In the genomic region with DNA sequence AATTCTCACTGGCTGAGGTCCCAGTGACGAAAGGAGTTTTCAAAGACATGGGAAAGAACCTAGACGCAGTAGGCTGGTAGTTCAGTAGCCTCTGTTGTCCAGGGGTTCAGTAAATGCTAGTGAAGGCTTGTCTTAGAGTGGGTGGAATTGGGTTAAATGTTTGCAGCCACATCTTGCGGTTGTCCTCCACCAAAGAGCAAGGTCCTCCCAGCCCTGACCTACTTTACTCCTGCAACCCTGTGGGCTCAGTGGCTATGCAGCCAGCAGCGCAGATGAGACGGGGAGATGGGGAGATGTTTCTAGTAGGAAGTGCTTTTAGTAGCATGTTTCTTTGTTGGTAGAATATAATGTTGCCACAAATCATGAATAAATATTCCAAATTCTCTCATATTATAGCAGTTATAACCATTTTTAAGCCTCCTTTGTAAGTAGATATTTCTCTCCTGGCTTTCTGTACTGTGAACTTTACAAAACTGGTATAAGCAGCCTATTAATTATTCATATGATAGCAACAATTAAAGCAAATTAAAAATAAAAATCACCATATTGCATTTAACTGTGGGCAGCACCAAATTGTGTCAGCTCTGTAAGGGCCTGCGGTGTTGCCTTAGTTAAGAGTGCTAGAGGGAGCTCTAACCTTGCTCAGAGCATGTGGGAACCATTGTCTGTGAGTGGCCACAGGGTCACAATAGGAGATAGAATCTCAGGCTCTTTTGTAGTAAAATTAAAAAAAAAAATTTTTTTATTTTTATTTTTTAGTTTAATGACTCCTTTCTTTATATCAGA, we compare ENCODE assay signal across 12 mouse cellular contexts.
A peak's percentile ranks its signal among the peaks of the same experiment; 100 is the strongest.
DNase-seq lines count a peak whose midpoint lies in the region; ATAC-seq and TF ChIP-seq lines count a peak whose summit lies in the region.
"Had no signal": no experiment of that assay in that cellular context is flagged by ENCODE, and none has a peak within 500 bp of the region (broad histone marks: within the 10 kb centered on the region; RNA-seq: fewer than 3 reads in every experiment).

No protein-coding gene starts in this region.

- no peaks in the 10 kb centered on the region for H3K27me3 ChIP-seq in forebrain, postnatal 0 days (ENCODE audit: insufficient read depth, low read length)
- H3K27me3 ChIP-seq in forebrain, embryonic 15.5 days = no peaks in the 10 kb centered on the region
- H3K27me3 ChIP-seq in midbrain, embryonic 14.5 days (ENCODE audit: control insufficient read depth, insufficient read depth, low read length) = no peaks in the 10 kb centered on the region
- H3K27me3 ChIP-seq in midbrain, embryonic 13.5 days = no peaks in the 10 kb centered on the region
- H3K27me3 ChIP-seq in stomach, postnatal 0 days (ENCODE audit: control insufficient read depth, insufficient read depth, low read length) = no peaks in the 10 kb centered on the region
- H3K27me3 ChIP-seq in hindbrain, embryonic 12.5 days = no peaks in the 10 kb centered on the region
- H3K27me3 ChIP-seq: limb, embryonic 12.5 days; midbrain, embryonic 12.5 days had no signal

- no peak overlapping the region for H3K9ac ChIP-seq in forebrain, postnatal 0 days
- H3K9ac ChIP-seq in forebrain, embryonic 15.5 days (replicated peaks) = no peak overlapping the region
- no peak overlapping the region for H3K9ac ChIP-seq in midbrain, embryonic 14.5 days (replicated peaks; ENCODE audit: low read length)
- no peak overlapping the region for H3K9ac ChIP-seq in midbrain, embryonic 13.5 days (replicated peaks)
- no peak overlapping the region for H3K9ac ChIP-seq in stomach, postnatal 0 days (ENCODE audit: low read length)
- H3K9ac ChIP-seq in hindbrain, embryonic 12.5 days = no peak overlapping the region
- H3K9ac ChIP-seq: limb, embryonic 12.5 days; midbrain, embryonic 12.5 days had no signal

- no peak for DNase-seq in forebrain, postnatal 0 days
- peak; percentile 58 for DNase-seq in midbrain, embryonic 14.5 days
- peak; percentile 70 for DNase-seq in adrenal gland, postnatal 14 days
- DNase-seq in stomach, postnatal 0 days (ENCODE audit: low spot score) = no peak
- no peak for DNase-seq in layer of hippocampus, postnatal 10 days (ENCODE audit: low spot score in 2 of 2)
- DNase-seq: kidney, adult 9 months had no signal

- no peak overlapping the region for H3K4me3 ChIP-seq in forebrain, postnatal 0 days (ENCODE audit: low read depth, low read length)
- no peak overlapping the region for H3K4me3 ChIP-seq in forebrain, embryonic 15.5 days
- H3K4me3 ChIP-seq in midbrain, embryonic 14.5 days (replicated peaks; ENCODE audit: low read depth, low read length) = no peak overlapping the region
- no peak overlapping the region for H3K4me3 ChIP-seq in midbrain, embryonic 13.5 days (replicated peaks)
- no peak overlapping the region for H3K4me3 ChIP-seq in stomach, postnatal 0 days (ENCODE audit: low read depth, low read length)
- H3K4me3 ChIP-seq in hindbrain, embryonic 12.5 days = no peak overlapping the region
- H3K4me3 ChIP-seq: limb, embryonic 12.5 days; midbrain, embryonic 12.5 days had no signal

- ATAC-seq in forebrain, postnatal 0 days = no peak
- ATAC-seq in forebrain, embryonic 15.5 days (replicated peaks) = no peak
- ATAC-seq in midbrain, embryonic 14.5 days (ENCODE audit: low FRiP score, low TSS enrichment) = no peak
- ATAC-seq in midbrain, embryonic 13.5 days = no peak
- ATAC-seq in stomach, postnatal 0 days (ENCODE audit: low FRiP score, low TSS enrichment) = no peak
- no peak for ATAC-seq in hindbrain, embryonic 12.5 days (ENCODE audit: low FRiP score)
- ATAC-seq: forebrain, embryonic 16.5 days had no signal

- peak; percentile 49 for TF ChIP-seq CTCF in forebrain, postnatal 0 days (IDR thresholded peaks at IDR 0.05; ENCODE audit: low read depth)
- peak; percentile 59 for TF ChIP-seq CTCF in stomach, postnatal 0 days (IDR thresholded peaks at IDR 0.05; ENCODE audit: low read depth)

- H3K4me1 ChIP-seq in forebrain, postnatal 0 days (ENCODE audit: insufficient read depth) = no peaks in the 10 kb centered on the region
- H3K4me1 ChIP-seq in forebrain, embryonic 15.5 days = no peaks in the 10 kb centered on the region
- no peaks in the 10 kb centered on the region for H3K4me1 ChIP-seq in midbrain, embryonic 14.5 days (ENCODE audit: control insufficient read depth, insufficient read depth, low read length)
- H3K4me1 ChIP-seq in midbrain, embryonic 13.5 days (replicated peaks) = no peaks in the 10 kb centered on the region
- no peaks in the 10 kb centered on the region for H3K4me1 ChIP-seq in stomach, postnatal 0 days (replicated peaks; ENCODE audit: control insufficient read depth, insufficient read depth)
- H3K4me1 ChIP-seq in hindbrain, embryonic 12.5 days = no peaks in the 10 kb centered on the region
- H3K4me1 ChIP-seq: midbrain, embryonic 12.5 days had no signal

- no peaks in the 10 kb centered on the region for H3K9me3 ChIP-seq in forebrain, postnatal 0 days (ENCODE audit: low read length)
- H3K9me3 ChIP-seq in forebrain, embryonic 15.5 days = no peaks in the 10 kb centered on the region
- H3K9me3 ChIP-seq in midbrain, embryonic 14.5 days (ENCODE audit: control insufficient read depth, low read length) = no peaks in the 10 kb centered on the region
- no peaks in the 10 kb centered on the region for H3K9me3 ChIP-seq in midbrain, embryonic 13.5 days
- H3K9me3 ChIP-seq in stomach, postnatal 0 days (ENCODE audit: control insufficient read depth, low read length) = no peaks in the 10 kb centered on the region
- no peaks in the 10 kb centered on the region for H3K9me3 ChIP-seq in hindbrain, embryonic 12.5 days (replicated peaks)
- H3K9me3 ChIP-seq: limb, embryonic 12.5 days; midbrain, embryonic 12.5 days had no signal

- no peak for TF ChIP-seq EP300 in stomach, postnatal 0 days (optimal IDR thresholded peaks at IDR 0.05)

- H3K36me3 ChIP-seq in forebrain, postnatal 0 days (ENCODE audit: insufficient read depth) = no peaks in the 10 kb centered on the region
- no peaks in the 10 kb centered on the region for H3K36me3 ChIP-seq in forebrain, embryonic 15.5 days
- no peaks in the 10 kb centered on the region for H3K36me3 ChIP-seq in midbrain, embryonic 14.5 days (ENCODE audit: control insufficient read depth, insufficient read depth, low read length)
- no peaks in the 10 kb centered on the region for H3K36me3 ChIP-seq in midbrain, embryonic 13.5 days
- no peaks in the 10 kb centered on the region for H3K36me3 ChIP-seq in stomach, postnatal 0 days (ENCODE audit: control insufficient read depth, insufficient read depth, low read length)
- H3K36me3 ChIP-seq in hindbrain, embryonic 12.5 days = no peaks in the 10 kb centered on the region
- H3K36me3 ChIP-seq: limb, embryonic 12.5 days; midbrain, embryonic 12.5 days had no signal

- 85% methylated on average over 6 of the region's 6 CpGs for WGBS in forebrain, postnatal 0 days
- 85% methylated on average over 6 of the region's 6 CpGs for WGBS in forebrain, embryonic 15.5 days
- WGBS in midbrain, embryonic 14.5 days = 89% methylated on average over 6 of the region's 6 CpGs
- WGBS in midbrain, embryonic 13.5 days = 86% methylated on average over 6 of the region's 6 CpGs
- WGBS in stomach, postnatal 0 days = 77% methylated on average over 6 of the region's 6 CpGs
- 88% methylated on average over 6 of the region's 6 CpGs for WGBS in hindbrain, embryonic 12.5 days

- H3K27ac ChIP-seq in forebrain, postnatal 0 days (ENCODE audit: low read depth, low read length) = no peak overlapping the region
- H3K27ac ChIP-seq in forebrain, embryonic 15.5 days (replicated peaks) = no peak overlapping the region
- no peak overlapping the region for H3K27ac ChIP-seq in midbrain, embryonic 14.5 days (replicated peaks; ENCODE audit: low read depth, low read length)
- no peak overlapping the region for H3K27ac ChIP-seq in midbrain, embryonic 13.5 days
- no peak overlapping the region for H3K27ac ChIP-seq in stomach, postnatal 0 days (replicated peaks)
- H3K27ac ChIP-seq in hindbrain, embryonic 12.5 days = no peak overlapping the region
- H3K27ac ChIP-seq: limb, embryonic 12.5 days; midbrain, embryonic 12.5 days had no signal

- no peak overlapping the region for H3K4me2 ChIP-seq in forebrain, postnatal 0 days (ENCODE audit: low read depth)
- H3K4me2 ChIP-seq in forebrain, embryonic 15.5 days (replicated peaks) = no peak overlapping the region
- H3K4me2 ChIP-seq in midbrain, embryonic 14.5 days (ENCODE audit: low read length) = no peak overlapping the region
- H3K4me2 ChIP-seq in midbrain, embryonic 13.5 days (replicated peaks) = no peak overlapping the region
- no peak overlapping the region for H3K4me2 ChIP-seq in stomach, postnatal 0 days (replicated peaks; ENCODE audit: low read depth)
- H3K4me2 ChIP-seq in hindbrain, embryonic 12.5 days (replicated peaks) = no peak overlapping the region
- H3K4me2 ChIP-seq: limb, embryonic 12.5 days; midbrain, embryonic 12.5 days had no signal

Comparison
In these comparisons a context has a peak if more than half of its experiments do, and no peak if none do; other contexts are left out.
1. DNase-seq: peak in midbrain, embryonic 14.5 days (single experiment) and adrenal gland, postnatal 14 days (single experiment); none in forebrain, postnatal 0 days (single experiment), stomach, postnatal 0 days (single experiment) and layer of hippocampus, postnatal 10 days (0 of 2).